Mouse (Mus musculus): Measurements from ENCODE around the gene Nsun6.

- TF ChIP-seq POLR2A (IDR thresholded peaks at IDR 0.05; ENCODE audit: borderline replicate concordance, insufficient read depth, low read length) = no peak
- no peak for TF ChIP-seq CTCF (IDR thresholded peaks at IDR 0.05; ENCODE audit: borderline replicate concordance, insufficient read depth, low read depth, low read length)
Observed at GRCm38 (mm10) chr2:15067091-15067490, 12.2 kb upstream of the Nsun6 start.
